Mouse (Mus musculus): ENCODE measurements around the gene Dcp1b.

Gene Dcp1b

GRCm38 (mm10) chr6:119175078-119175853, at the start of gene Dcp1b:
Gene Dcp1b (plus strand): TSS chr6:119175253.
- peak; percentile 69 to 81 for DNase-seq (ENCODE audit: low spot score in 2 of 2)

- DNase-seq (ENCODE audit: low spot score in 2 of 2): no peak
Measured at GRCm38 (mm10) chr6:119126991-119127390, 48.1 kb upstream of the Dcp1b start.

- no peak for DNase-seq (ENCODE audit: low spot score in 2 of 2)
Measured at GRCm38 (mm10) chr6:119128076-119128475, 47.0 kb upstream of the Dcp1b start.

GRCm38 (mm10) chr6:119128521-119128920, 46.5 kb upstream of the Dcp1b start:
- DNase-seq (ENCODE audit: low spot score in 2 of 2): no peak

GRCm38 (mm10) chr6:119129664-119130063, 45.4 kb upstream of the Dcp1b start:
- DNase-seq (ENCODE audit: low spot score in 2 of 2): peak in 1 of 2 experiments; percentile 38

- no peak for DNase-seq (ENCODE audit: low spot score in 2 of 2)
Measured at GRCm38 (mm10) chr6:119132111-119132735, 42.8 kb upstream of the Dcp1b start.

GRCm38 (mm10) chr6:119132863-119133262, 42.2 kb upstream of the Dcp1b start:
- no peak for DNase-seq (ENCODE audit: low spot score in 2 of 2)

- no peak for DNase-seq (ENCODE audit: low spot score in 2 of 2)
Measured at GRCm38 (mm10) chr6:119137768-119138167, 37.3 kb upstream of the Dcp1b start.

- DNase-seq (ENCODE audit: low spot score in 2 of 2): no peak
Measured at GRCm38 (mm10) chr6:119139561-119139960, 35.5 kb upstream of the Dcp1b start.

GRCm38 (mm10) chr6:119145109-119145508, 29.9 kb upstream of the Dcp1b start:
- DNase-seq (ENCODE audit: low spot score in 2 of 2): no peak

GRCm38 (mm10) chr6:119165677-119166076, 9.4 kb upstream of the Dcp1b start:
- no peak for DNase-seq (ENCODE audit: low spot score in 2 of 2)

GRCm38 (mm10) chr6:119174307-119175074, 562 bp upstream of the Dcp1b start:
- DNase-seq (ENCODE audit: low spot score in 2 of 2): no peak

- DNase-seq (ENCODE audit: low spot score in 2 of 2): no peak
Measured at GRCm38 (mm10) chr6:119176103-119176502, 1.1 kb downstream of the Dcp1b start.

- DNase-seq (ENCODE audit: low spot score in 2 of 2): no peak
Measured at GRCm38 (mm10) chr6:119177101-119177500, 2.0 kb downstream of the Dcp1b start.

- no peak for DNase-seq (ENCODE audit: low spot score in 2 of 2)
Measured at GRCm38 (mm10) chr6:119180188-119180587, 5.1 kb downstream of the Dcp1b start.

- no peak for DNase-seq (ENCODE audit: low spot score in 2 of 2)
Measured at GRCm38 (mm10) chr6:119182211-119182610, 7.2 kb downstream of the Dcp1b start.

GRCm38 (mm10) chr6:119183781-119184180, 8.7 kb downstream of the Dcp1b start:
- no peak for DNase-seq (ENCODE audit: low spot score in 2 of 2)

- no peak for DNase-seq (ENCODE audit: low spot score in 2 of 2)
Measured at GRCm38 (mm10) chr6:119186658-119187057, 11.6 kb downstream of the Dcp1b start.

GRCm38 (mm10) chr6:119187631-119188030, 12.6 kb downstream of the Dcp1b start:
- no peak for DNase-seq (ENCODE audit: low spot score in 2 of 2)

- DNase-seq (ENCODE audit: low spot score in 2 of 2): no peak
Measured at GRCm38 (mm10) chr6:119191478-119191877, 16.4 kb downstream of the Dcp1b start.

- DNase-seq (ENCODE audit: low spot score in 2 of 2): no peak
Measured at GRCm38 (mm10) chr6:119193571-119194154, 18.6 kb downstream of the Dcp1b start.

GRCm38 (mm10) chr6:119194161-119194560, 19.1 kb downstream of the Dcp1b start:
- DNase-seq (ENCODE audit: low spot score in 2 of 2): no peak

Measured in spleen, postnatal 14 days (tissue).